Mouse (Mus musculus) limb, embryonic 11.5 days (tissue): ENCODE data around the gene Tsen34. TPM values are rescaled to one million over a fixed set of nuclear protein-coding genes. Genes with fewer than 3 reads are reported as not detected.

ENCODE experiments used
- ATAC-seq: fragments of 200-750 bp; cut with Nextera tagmentation; 2 replicates; pipeline ENCODE4 v1.8.0; 2017; ENCODE audit warnings: low read depth; ENCODE audit not compliant: insufficient number of reproducible peaks, low FRiP score, low TSS enrichment
- DNase-seq: peaks from one replicate; pipeline ENCODE4 v3.0.0-alpha.2; 2015; ENCODE audit warnings: low spot score
- H3K27ac ChIP-seq: fragments of 300-500 bp; sonication (generic); replicated peaks from 2 replicates; pipeline ENCODE4 v1.5.1; 2014; ENCODE audit warnings: low read depth, mild to moderate bottlenecking, low read length
- H3K27me3 ChIP-seq: fragments of 300-500 bp; sonication (generic); 2 replicates; pipeline ENCODE4 v1.6.1; 2014; ENCODE audit warnings: mild to moderate bottlenecking, low read length, mixed read lengths; ENCODE audit not compliant: control insufficient read depth, insufficient read depth
- H3K36me3 ChIP-seq: fragments of 300-500 bp; sonication (generic); 2 replicates; pipeline ENCODE4 v1.6.1; 2014; ENCODE audit warnings: mild to moderate bottlenecking, low read length, moderate library complexity, mixed read lengths; ENCODE audit not compliant: control insufficient read depth, insufficient read depth
- H3K4me1 ChIP-seq: fragments of 300-500 bp; sonication (generic); 2 replicates; pipeline ENCODE4 v1.6.1; 2014; ENCODE audit warnings: low read length, mixed read lengths; ENCODE audit not compliant: control insufficient read depth, insufficient read depth
- H3K4me2 ChIP-seq: fragments of 300-500 bp; sonication (generic); 2 replicates; pipeline ENCODE4 v1.6.1; 2014; ENCODE audit warnings: low read depth, mild to moderate bottlenecking, moderate library complexity; ENCODE audit not compliant: severe bottlenecking
- H3K4me3 ChIP-seq: fragments of 300-500 bp; sonication (generic); 2 replicates; pipeline ENCODE4 v1.5.1; 2014; ENCODE audit warnings: low read depth, low read length
- H3K9ac ChIP-seq: fragments of 300-500 bp; sonication (generic); 2 replicates; pipeline ENCODE4 v1.6.1; 2014; ENCODE audit warnings: mild to moderate bottlenecking, low read length
- H3K9me3 ChIP-seq: fragments of 300-500 bp; sonication (generic); 2 replicates; pipeline ENCODE4 v1.6.1; 2016; ENCODE audit warnings: low read length; ENCODE audit not compliant: control insufficient read depth
- WGBS: fragments of 180-500 bp; shearing (Covaris S2); extraction: QIAGEN DNeasy Blood & Tissue Kit; methylation state at CpG from one replicate; pipeline ENCODE4 v1.1.7; 2014; 5-methylcytosine and 5-hydroxymethylcytosine counted together
- polyA plus RNA-seq: library from polyadenylated mRNA; unstranded; fragments of >200 nt; fragmentation: Nextera tagmentation; extraction: Ambion mirVana; gene quantifications from 2 replicates; pipeline ENCODE4 v1.2.1, GENCODE M21; 2014

The Tsen34 gene
- polyA plus RNA-seq = 289 TPM in 2 replicates

- Histone ChIP-seq H3K9me3 (no peaks in the 10 kb centered on the region), H3K36me3 (peaks cover 3% of the 10 kb centered on the region; the same call in 1 of the 2 replicates), H3K4me1 (peaks cover 15% of the 10 kb centered on the region; the same call in 1 of the 2 replicates), H3K4me2 (peak within 1 kb of the TSS; percentile 87), H3K4me3 (peak within 1 kb of the TSS; percentile 67), H3K27ac (peak within 1 kb of the TSS; percentile 93), H3K9ac (peak within 1 kb of the TSS; percentile 84), H3K27me3 (no peaks in the 10 kb centered on the region)
- WGBS = under 1% methylated on average over 49 of the region's 49 CpGs
- DNase-seq = no peak
- peak; percentile 1 for ATAC-seq
Observed at GRCm38 (mm10) chr7:3692382-3692986, at the start of gene Tsen34. TSS of gene Tsen34 (plus strand) at chr7:3692863.

- peaks cover 18% of the 10 kb centered on the region for H3K4me1 ChIP-seq
- no peak overlapping the region for H3K27ac ChIP-seq
- peaks cover 6% of the 10 kb centered on the region; the same call in 1 of the 2 replicates for H3K36me3 ChIP-seq
- WGBS = 80% methylated on average over 5 of the region's 5 CpGs
- H3K9ac ChIP-seq = no peak overlapping the region
- H3K4me2 ChIP-seq = no peak overlapping the region
- H3K9me3 ChIP-seq = no peaks in the 10 kb centered on the region
- no peak overlapping the region for H3K4me3 ChIP-seq
- no peaks in the 10 kb centered on the region for H3K27me3 ChIP-seq
- ATAC-seq (no peak), DNase-seq (no peak)
Observed at GRCm38 (mm10) chr7:3643412-3643811, 49.3 kb upstream of the Tsen34 start.

- H3K27ac ChIP-seq = no peak overlapping the region
- H3K4me2 ChIP-seq = peak overlapping the region; percentile 60
- peaks cover 21% of the 10 kb centered on the region for H3K4me1 ChIP-seq
- WGBS = 22% methylated on average over 9 of the region's 9 CpGs
- H3K36me3 ChIP-seq = peaks cover 6% of the 10 kb centered on the region; the same call in 1 of the 2 replicates
- no peaks in the 10 kb centered on the region for H3K9me3 ChIP-seq
- H3K27me3 ChIP-seq = no peaks in the 10 kb centered on the region
- ATAC-seq = no peak
- no peak overlapping the region for H3K9ac ChIP-seq
- H3K4me3 ChIP-seq = peak overlapping the region; percentile 32
- no peak for DNase-seq
Observed at GRCm38 (mm10) chr7:3643843-3644242, 48.8 kb upstream of the Tsen34 start.

GRCm38 (mm10) chr7:3644348-3644671, 48.4 kb upstream of the Tsen34 start:
- Histone ChIP-seq H3K4me3 (peak overlapping the region; percentile 32), H3K4me2 (peak overlapping the region; percentile 60), H3K4me1 (peaks cover 21% of the 10 kb centered on the region), H3K9me3 (no peaks in the 10 kb centered on the region), H3K27me3 (no peaks in the 10 kb centered on the region), H3K36me3 (peaks cover 6% of the 10 kb centered on the region; the same call in 1 of the 2 replicates), H3K27ac (no peak overlapping the region), H3K9ac (no peak overlapping the region)
- ATAC-seq (no peak), DNase-seq (no peak)
- under 1% methylated on average over 11 of the region's 11 CpGs for WGBS

GRCm38 (mm10) chr7:3644672-3645487, 47.8 kb upstream of the Tsen34 start, which contains the start of gene Cnot3:
TSS of gene Cnot3 (plus strand) at chr7:3645268.
- under 1% methylated on average over 48 of the region's 58 CpGs for WGBS
- Histone ChIP-seq H3K4me1 (peaks cover 21% of the 10 kb centered on the region), H3K27ac (peak within 1 kb of the TSS; percentile 96), H3K4me2 (peak within 1 kb of the TSS; percentile 88), H3K36me3 (peaks cover 4% of the 10 kb centered on the region; the same call in 1 of the 2 replicates), H3K9ac (peak within 1 kb of the TSS; percentile 99), H3K9me3 (no peaks in the 10 kb centered on the region), H3K4me3 (peak within 1 kb of the TSS; percentile 95), H3K27me3 (no peaks in the 10 kb centered on the region)
- ATAC-seq (peak; percentile 98), DNase-seq (peak; percentile 96)

GRCm38 (mm10) chr7:3645488-3646025, 47.1 kb upstream of the Tsen34 start:
- H3K27ac ChIP-seq = peak overlapping the region; percentile 96
- peak; percentile 34 for DNase-seq
- no peaks in the 10 kb centered on the region for H3K9me3 ChIP-seq
- peak overlapping the region; percentile 99 for H3K9ac ChIP-seq
- peaks cover 21% of the 10 kb centered on the region for H3K4me1 ChIP-seq
- WGBS = under 1% methylated on average over 50 of the region's 58 CpGs
- no peaks in the 10 kb centered on the region for H3K27me3 ChIP-seq
- ATAC-seq = peak; percentile 1; the same call in 1 of the 2 replicates
- H3K4me3 ChIP-seq = peak overlapping the region; percentile 95
- H3K4me2 ChIP-seq = peak overlapping the region; percentile 88
- H3K36me3 ChIP-seq = peaks cover 4% of the 10 kb centered on the region; the same call in 1 of the 2 replicates

- 31% methylated on average over 9 of the region's 9 CpGs for WGBS
- Histone ChIP-seq H3K36me3 (peaks cover 6% of the 10 kb centered on the region; the same call in 1 of the 2 replicates), H3K9me3 (no peaks in the 10 kb centered on the region), H3K27me3 (no peaks in the 10 kb centered on the region), H3K4me3 (peak overlapping the region; percentile 95), H3K4me1 (peaks cover 21% of the 10 kb centered on the region), H3K9ac (peak overlapping the region; percentile 99), H3K27ac (no peak overlapping the region; the same call in 1 of the 2 replicates), H3K4me2 (peak overlapping the region; percentile 88)
- ATAC-seq (no peak), DNase-seq (no peak)
Observed at GRCm38 (mm10) chr7:3646188-3646587, 46.5 kb upstream of the Tsen34 start.

GRCm38 (mm10) chr7:3646641-3647040, 46.0 kb upstream of the Tsen34 start:
- Histone ChIP-seq H3K36me3 (peaks cover 5% of the 10 kb centered on the region; the same call in 1 of the 2 replicates), H3K4me1 (peaks cover 21% of the 10 kb centered on the region), H3K4me3 (peak overlapping the region; percentile 95), H3K9ac (peak overlapping the region; percentile 99), H3K27ac (no peak overlapping the region), H3K27me3 (no peaks in the 10 kb centered on the region), H3K9me3 (no peaks in the 10 kb centered on the region), H3K4me2 (peak overlapping the region; percentile 88)
- no peak for ATAC-seq
- no peak for DNase-seq
- 76% methylated on average over 4 of the region's 4 CpGs for WGBS
